Mouse (Mus musculus): ENCODE measurements around the gene Srrt. TPM values are rescaled to one million over a fixed set of nuclear protein-coding genes. Genes with fewer than 3 reads are reported as not detected.
A peak's percentile ranks its signal among the peaks of the same experiment; 100 is the strongest.
"Not testable (repeated sequence)": the region's sequence is repeated elsewhere in the genome, so short reads cannot be mapped to it uniquely, and the experiment has no call there.

The Srrt gene
- total RNA-seq, 2 experiments from 2014 or later, result 381 to 409 TPM

GRCm38 (mm10) chr5:137285045-137285444, 22.4 kb downstream of the Srrt start:
- no peak for ATAC-seq (replicated peaks; ENCODE audit: low FRiP score, low TSS enrichment, poor library complexity, severe bottlenecking)

- not testable (repeated sequence) for ATAC-seq (replicated peaks; ENCODE audit: low FRiP score, low TSS enrichment, poor library complexity, severe bottlenecking)
Measured at GRCm38 (mm10) chr5:137284411-137284810, 23.1 kb downstream of the Srrt start.

GRCm38 (mm10) chr5:137277360-137278342, 29.8 kb downstream of the Srrt start:
- ATAC-seq (replicated peaks; ENCODE audit: low FRiP score, low TSS enrichment, poor library complexity, severe bottlenecking), result peak; percentile 71; the same call in 1 of the 2 replicates

GRCm38 (mm10) chr5:137268131-137268910, 39.2 kb downstream of the Srrt start:
- no peak for ATAC-seq (replicated peaks; ENCODE audit: low FRiP score, low TSS enrichment, poor library complexity, severe bottlenecking)

GRCm38 (mm10) chr5:137264787-137265186, 42.7 kb downstream of the Srrt start:
- ATAC-seq (replicated peaks; ENCODE audit: low FRiP score, low TSS enrichment, poor library complexity, severe bottlenecking), result peak; percentile 73

- peak; percentile 53 for ATAC-seq (replicated peaks; ENCODE audit: low FRiP score, low TSS enrichment, poor library complexity, severe bottlenecking)
Measured at GRCm38 (mm10) chr5:137263897-137264720, 43.4 kb downstream of the Srrt start.

Other genes with a start within 250 kb of the Srrt start
- gene Serpine1, start 235.4 kb downstream of the Srrt start, total RNA-seq (2014; fragmentation: Nextera tagmentation), result 0.72 TPM in 1 of 2 replicates, not detected in the other
- 0.94 TPM in 1 of 2 replicates, not detected in the other for gene Serpine1, start 235.4 kb downstream of the Srrt start, total RNA-seq (2017)
- 23.7 and 28.2 TPM in 2 replicates for gene Trim56, start 191.5 kb downstream of the Srrt start, total RNA-seq (2014; fragmentation: Nextera tagmentation)
- 20.8 and 29.0 TPM in 2 replicates for gene Trim56, start 191.5 kb downstream of the Srrt start, total RNA-seq (2017)
- gene Muc3, start 158.4 kb downstream of the Srrt start, total RNA-seq (2014; fragmentation: Nextera tagmentation), result not detected in 2 replicates
- not detected in 2 replicates for gene Muc3, start 158.4 kb downstream of the Srrt start, total RNA-seq (2017)
- gene Muc3a, start 95.3 kb downstream of the Srrt start, total RNA-seq (2014; fragmentation: Nextera tagmentation), result 0.25 and 0.61 TPM in 2 replicates
- gene Muc3a, start 95.3 kb downstream of the Srrt start, total RNA-seq (2017), result not detected in 2 replicates
- 20.4 and 22.8 TPM in 2 replicates for gene Ache, start 20.2 kb downstream of the Srrt start, total RNA-seq (2014; fragmentation: Nextera tagmentation)
- 3.0 and 6.4 TPM in 2 replicates for gene Ache, start 20.2 kb downstream of the Srrt start, total RNA-seq (2017)
- 9.0 and 11.4 TPM in 2 replicates for gene Ufsp1, start 13.0 kb downstream of the Srrt start, total RNA-seq (2014; fragmentation: Nextera tagmentation)
- gene Ufsp1, start 13.0 kb downstream of the Srrt start, total RNA-seq (2017), result 5.2 and 6.0 TPM in 2 replicates
- 21.8 and 27.9 TPM in 2 replicates for gene Trip6, start 6.7 kb upstream of the Srrt start, total RNA-seq (2014; fragmentation: Nextera tagmentation)
- gene Trip6, start 6.7 kb upstream of the Srrt start, total RNA-seq (2017), result 19.6 and 29.9 TPM in 2 replicates
- gene Slc12a9, start 25.9 kb upstream of the Srrt start, total RNA-seq (2014; fragmentation: Nextera tagmentation), result 2.2 and 3.0 TPM in 2 replicates
- 1.1 and 3.3 TPM in 2 replicates for gene Slc12a9, start 25.9 kb upstream of the Srrt start, total RNA-seq (2017)
- 1.4 TPM in 1 of 2 replicates, not detected in the other for gene Ephb4, start 42.4 kb upstream of the Srrt start, total RNA-seq (2014; fragmentation: Nextera tagmentation)
- gene Ephb4, start 42.4 kb upstream of the Srrt start, total RNA-seq (2017), result 0.08 TPM in 1 of 2 replicates, not detected in the other
- gene Zan, start 169.4 kb upstream of the Srrt start, total RNA-seq (2014; fragmentation: Nextera tagmentation), result 0.02 and 0.92 TPM in 2 replicates
- gene Zan, start 169.4 kb upstream of the Srrt start, total RNA-seq (2017), result 0.05 and 0.11 TPM in 2 replicates
- 51.2 and 51.5 TPM in 2 replicates for gene Pop7, start 194.8 kb upstream of the Srrt start, total RNA-seq (2014; fragmentation: Nextera tagmentation)
- gene Pop7, start 194.8 kb upstream of the Srrt start, total RNA-seq (2017), result 26.6 and 34.2 TPM in 2 replicates
- gene Gigyf1, start 210.9 kb upstream of the Srrt start, total RNA-seq (2014; fragmentation: Nextera tagmentation), result 19.8 and 39.2 TPM in 2 replicates
- gene Gigyf1, start 210.9 kb upstream of the Srrt start, total RNA-seq (2017), result 7.9 and 10.8 TPM in 2 replicates
- not detected in 2 replicates for gene Epo, start 225.6 kb upstream of the Srrt start, total RNA-seq (2014; fragmentation: Nextera tagmentation)
- gene Epo, start 225.6 kb upstream of the Srrt start, total RNA-seq (2017), result not detected in 2 replicates
- 367 and 396 TPM in 2 replicates for gene Gnb2, start 225.8 kb upstream of the Srrt start, total RNA-seq (2014; fragmentation: Nextera tagmentation)
- 155 and 173 TPM in 2 replicates for gene Gnb2, start 225.8 kb upstream of the Srrt start, total RNA-seq (2017)
- not detected in 2 replicates for gene Actl6b, start 245.8 kb upstream of the Srrt start, total RNA-seq (2014; fragmentation: Nextera tagmentation)
- gene Actl6b, start 245.8 kb upstream of the Srrt start, total RNA-seq (2017), result not detected in 2 replicates

Measured in megakaryocyte-erythroid progenitor cell, adult 5-6 weeks (primary cell).